Mouse (Mus musculus): ENCODE measurements around the gene Kifc5b.

DNA sequence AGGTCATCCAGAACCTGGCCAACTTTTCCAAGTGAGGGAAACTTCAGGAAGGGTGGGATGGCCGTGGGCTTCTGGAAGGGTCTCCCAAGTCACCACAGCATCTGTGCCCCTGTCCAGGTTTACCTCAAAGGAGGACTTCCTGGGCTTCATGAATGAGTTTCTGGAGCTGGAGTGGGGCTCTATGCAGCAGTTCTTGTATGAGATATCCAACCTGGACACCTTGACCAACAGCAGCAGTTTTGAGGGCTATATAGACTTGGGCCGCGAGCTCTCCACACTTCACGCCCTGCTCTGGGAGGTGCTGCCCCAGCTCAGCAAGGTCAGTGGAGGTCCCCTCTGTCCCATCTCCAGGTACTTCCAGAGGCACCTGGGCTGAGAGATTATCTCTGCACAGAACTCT, 42.9 kb downstream of the Kifc5b start:
- no peak for TF ChIP-seq POLR2A (IDR thresholded peaks at IDR 0.05; ENCODE audit: low read depth, low read length)
- TF ChIP-seq CTCF (IDR thresholded peaks at IDR 0.05; ENCODE audit: extremely low read depth, insufficient read depth, insufficient read length, insufficient replicate concordance), result no peak

All from spleen, adult 2 months (tissue).